Mouse (Mus musculus) lung, embryonic 14.5 days (tissue): Measurements from ENCODE around the gene Dyrk2. TPM values are rescaled to one million over a fixed set of nuclear protein-coding genes. Genes with fewer than 3 reads are reported as not detected.

Experiments used
- ATAC-seq: fragments of 200-750 bp; cut with Nextera tagmentation; 2 replicates; pipeline ENCODE4 v1.8.0; 2017; ENCODE audit warnings: mild to moderate bottlenecking, moderate TSS enrichment, moderate library complexity; ENCODE audit not compliant: insufficient read depth
- DNase-seq: peaks from one replicate; pipeline ENCODE4 v3.0.0-alpha.2; 2015
- H3K27ac ChIP-seq: fragments of 300-500 bp; sonication (generic); 2 replicates; pipeline ENCODE4 v1.5.1; 2014; ENCODE audit warnings: low read depth, mild to moderate bottlenecking, moderate library complexity
- H3K27me3 ChIP-seq: fragments of 300-500 bp; sonication (generic); 2 replicates; pipeline ENCODE4 v1.6.1; 2014; ENCODE audit warnings: low read length, control low read depth; ENCODE audit not compliant: insufficient read depth
- H3K36me3 ChIP-seq: fragments of 300-500 bp; sonication (generic); 2 replicates; pipeline ENCODE4 v1.6.1; 2014; ENCODE audit warnings: control low read depth; ENCODE audit not compliant: insufficient read depth
- H3K4me1 ChIP-seq: fragments of 300-500 bp; sonication (generic); 2 replicates; pipeline ENCODE4 v1.6.1; 2014; ENCODE audit warnings: antibody characterized with exemption, control low read depth; ENCODE audit not compliant: insufficient read depth
- H3K4me2 ChIP-seq: fragments of 300-500 bp; sonication (generic); 2 replicates; pipeline ENCODE4 v1.6.1; 2014; ENCODE audit warnings: mild to moderate bottlenecking
- H3K4me3 ChIP-seq: fragments of 300-500 bp; sonication (generic); 2 replicates; pipeline ENCODE4 v1.5.1; 2014; ENCODE audit warnings: low read depth, low read length
- H3K9ac ChIP-seq: fragments of 300-500 bp; sonication (generic); 2 replicates; pipeline ENCODE4 v1.6.1; 2014
- H3K9me3 ChIP-seq: fragments of 300-500 bp; sonication (generic); 2 replicates; pipeline ENCODE4 v1.6.1; 2016; ENCODE audit warnings: low read depth, low read length, control low read depth
- CTCF ChIP-seq: IDR thresholded peaks from 2 replicates; pipeline ENCODE4 v1.5.1; 2016; ENCODE audit warnings: antibody characterized with exemption, low read depth
- WGBS: fragments of 180-500 bp; shearing (Covaris S2); extraction: QIAGEN DNeasy Blood & Tissue Kit; methylation state at CpG from one replicate; pipeline ENCODE4 v1.1.7; 2014; 5-methylcytosine and 5-hydroxymethylcytosine counted together
- polyA plus RNA-seq: library from polyadenylated mRNA; unstranded; fragments of >200 nt; fragmentation: Nextera tagmentation; extraction: Ambion mirVana; gene quantifications from 2 replicates; pipeline ENCODE4 v1.2.1, GENCODE M21; 2014

Gene Dyrk2
- polyA plus RNA-seq, 1 experiment from 2014 or later = 10.9 TPM

- Histone ChIP-seq H3K4me1 (no peaks in the 10 kb centered on the region), H3K4me2 (no peak overlapping the region), H3K36me3 (no peaks in the 10 kb centered on the region), H3K27ac (no peak overlapping the region), H3K27me3 (no peaks in the 10 kb centered on the region), H3K9ac (no peak overlapping the region), H3K4me3 (no peak overlapping the region), H3K9me3 (no peaks in the 10 kb centered on the region)
- WGBS = 71% methylated on average over 8 of the region's 8 CpGs
- ATAC-seq = no peak
- TF ChIP-seq CTCF = no peak
- no peak for DNase-seq
Observed at GRCm38 (mm10) chr10:118824830-118825229, 45.2 kb downstream of the Dyrk2 start.

GRCm38 (mm10) chr10:118820901-118821300, 49.1 kb downstream of the Dyrk2 start:
- Histone ChIP-seq H3K4me1 (no peaks in the 10 kb centered on the region), H3K27ac (no peak overlapping the region), H3K36me3 (no peaks in the 10 kb centered on the region), H3K4me2 (no peak overlapping the region), H3K9me3 (no peaks in the 10 kb centered on the region), H3K4me3 (no peak overlapping the region), H3K27me3 (no peaks in the 10 kb centered on the region), H3K9ac (no peak overlapping the region)
- 24% methylated on average over 7 of the region's 7 CpGs for WGBS
- peak; percentile 80 for DNase-seq
- no peak for TF ChIP-seq CTCF
- peak; percentile 98 for ATAC-seq

- no peak for DNase-seq
- no peak overlapping the region; the same call in 1 of the 2 replicates for H3K27ac ChIP-seq
- no peak overlapping the region for H3K4me3 ChIP-seq
- 85% methylated on average over 4 of the region's 4 CpGs for WGBS
- H3K9me3 ChIP-seq = no peaks in the 10 kb centered on the region
- no peak for TF ChIP-seq CTCF
- H3K9ac ChIP-seq = no peak overlapping the region
- ATAC-seq = no peak
- no peaks in the 10 kb centered on the region for H3K27me3 ChIP-seq
- no peaks in the 10 kb centered on the region for H3K36me3 ChIP-seq
- H3K4me2 ChIP-seq = no peak overlapping the region
- no peaks in the 10 kb centered on the region for H3K4me1 ChIP-seq
Observed at GRCm38 (mm10) chr10:118819846-118820245, 50.2 kb downstream of the Dyrk2 start.

GRCm38 (mm10) chr10:118817089-118817488, 52.9 kb downstream of the Dyrk2 start:
- Histone ChIP-seq H3K36me3 (no peaks in the 10 kb centered on the region), H3K9ac (no peak overlapping the region), H3K4me1 (peaks cover 6% of the 10 kb centered on the region; the same call in 1 of the 2 replicates), H3K4me2 (no peak overlapping the region), H3K9me3 (no peaks in the 10 kb centered on the region), H3K27me3 (no peaks in the 10 kb centered on the region), H3K4me3 (no peak overlapping the region), H3K27ac (no peak overlapping the region)
- WGBS = 87% methylated on average over 6 of the region's 6 CpGs
- no peak for DNase-seq
- no peak for TF ChIP-seq CTCF
- no peak for ATAC-seq

GRCm38 (mm10) chr10:118811945-118812344, 58.1 kb downstream of the Dyrk2 start:
- Histone ChIP-seq H3K9ac (no peak overlapping the region), H3K27me3 (no peaks in the 10 kb centered on the region), H3K4me1 (peaks cover 15% of the 10 kb centered on the region; the same call in 1 of the 2 replicates), H3K36me3 (no peaks in the 10 kb centered on the region), H3K4me3 (no peak overlapping the region), H3K4me2 (peak overlapping the region; percentile 14; the same call in 1 of the 2 replicates), H3K27ac (peak overlapping the region; percentile 9; the same call in 1 of the 2 replicates), H3K9me3 (no peaks in the 10 kb centered on the region)
- TF ChIP-seq CTCF = no peak
- ATAC-seq = peak; percentile 10; the same call in 1 of the 2 replicates
- DNase-seq = peak; percentile 66
- 19% methylated on average over 6 of the region's 6 CpGs for WGBS

- Histone ChIP-seq H3K27ac (peak overlapping the region; percentile 36; the same call in 1 of the 2 replicates), H3K9ac (no peak overlapping the region), H3K27me3 (no peaks in the 10 kb centered on the region), H3K4me2 (peak overlapping the region; percentile 48), H3K4me1 (peaks cover 15% of the 10 kb centered on the region; the same call in 1 of the 2 replicates), H3K36me3 (no peaks in the 10 kb centered on the region), H3K4me3 (no peak overlapping the region), H3K9me3 (no peaks in the 10 kb centered on the region)
- DNase-seq (peak; percentile 82), ATAC-seq (peak; percentile 88)
- no peak for TF ChIP-seq CTCF
- 14% methylated on average over 16 of the region's 16 CpGs for WGBS
Observed at GRCm38 (mm10) chr10:118810908-118811711, 58.9 kb downstream of the Dyrk2 start.
